Mouse (Mus musculus): Measurements from ENCODE around the gene Wdr34.

The Wdr34 gene

GRCm38 (mm10) chr2:30026997-30027396 is 21.7 kb downstream of the Wdr34 start:
- DNase-seq = no peak

DNA sequence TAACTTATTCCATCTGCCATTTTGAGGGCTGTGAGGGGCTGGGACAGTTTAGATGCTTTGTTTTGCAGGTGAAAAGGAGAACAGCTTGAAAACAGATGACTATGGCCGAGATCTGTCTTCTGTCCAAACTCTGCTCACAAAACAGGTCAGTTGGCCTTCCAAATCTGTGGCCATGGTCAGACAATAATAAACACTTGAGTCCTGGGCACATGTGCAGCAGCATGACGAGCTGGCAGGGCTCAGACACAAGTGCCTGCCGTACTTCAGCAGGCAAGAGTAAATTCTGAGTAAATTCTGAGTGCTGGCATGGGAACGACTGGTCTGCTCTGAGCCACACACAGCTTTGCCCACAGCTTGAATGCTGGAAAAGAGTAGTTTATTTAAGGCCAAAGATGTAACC is 23.2 kb downstream of the Wdr34 start:
- DNase-seq = no peak

- no peak for DNase-seq
Measured at GRCm38 (mm10) chr2:30014326-30014966, 34.2 kb downstream of the Wdr34 start.

GRCm38 (mm10) chr2:30010840-30011281 is 37.8 kb downstream of the Wdr34 start:
- no peak for DNase-seq

DNA sequence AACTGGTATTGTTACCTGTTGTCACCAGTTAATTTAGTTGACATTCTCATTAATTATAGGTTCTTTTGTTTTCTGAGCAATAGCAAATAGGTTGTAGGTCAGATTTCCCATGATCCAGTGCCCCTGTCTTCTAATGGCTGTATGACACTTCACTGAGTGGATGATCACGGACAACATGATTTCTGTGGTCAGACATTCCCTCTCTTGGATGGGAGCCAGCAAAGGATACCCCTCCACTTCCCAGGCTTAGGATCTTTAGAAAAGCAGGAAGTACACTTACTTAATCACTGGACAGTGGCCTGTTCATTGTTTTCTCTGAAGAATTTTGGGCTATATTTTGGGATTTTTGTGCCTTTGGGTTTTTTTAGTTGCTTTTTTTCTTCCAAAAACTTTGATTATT is 39.6 kb downstream of the Wdr34 start:
- peak; percentile 59 for DNase-seq

DNA sequence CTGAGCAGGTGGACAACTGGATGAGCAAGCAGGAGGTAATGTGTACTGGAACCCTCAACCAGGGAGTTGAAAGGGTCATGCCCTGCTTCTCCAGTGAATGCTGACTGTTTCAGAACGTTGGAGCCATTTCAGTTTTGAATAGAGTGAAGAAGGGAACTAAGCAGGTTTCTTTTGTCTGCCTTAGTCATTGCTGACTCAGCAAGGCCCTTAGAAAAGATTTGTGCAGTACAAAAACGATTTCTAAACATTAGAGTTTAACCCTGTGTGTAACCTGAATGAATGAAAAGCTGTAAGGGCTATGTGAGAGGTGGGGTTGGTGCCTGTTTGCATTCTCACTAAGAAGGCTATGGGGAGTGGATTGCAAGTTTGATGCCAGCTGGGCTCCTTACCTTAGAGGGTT is 56.7 kb downstream of the Wdr34 start:
- no peak for DNase-seq

Data from kidney, postnatal 14 days (tissue).